Mouse (Mus musculus) hindbrain, embryonic 11.5 days (tissue): ENCODE data around the gene Plscr4. TPM values are rescaled to one million over a fixed set of nuclear protein-coding genes. Genes with fewer than 3 reads are reported as not detected.

Experiments used
- ATAC-seq: fragments of 200-750 bp; cut with Nextera tagmentation; 2 replicates; pipeline ENCODE4 v1.8.0; 2017; ENCODE audit warnings: mild to moderate bottlenecking, moderate TSS enrichment, moderate library complexity; ENCODE audit not compliant: low FRiP score
- DNase-seq: peaks from one replicate; pipeline ENCODE4 v3.0.0-alpha.2; 2015; ENCODE audit warnings: low spot score
- H3K27ac ChIP-seq: fragments of 300-500 bp; sonication (generic); 2 replicates; pipeline ENCODE4 v1.5.1; 2014; ENCODE audit warnings: mild to moderate bottlenecking, low read depth, low read length
- H3K27me3 ChIP-seq: fragments of 300-500 bp; sonication (generic); 2 replicates; pipeline ENCODE4 v1.6.1; 2014; ENCODE audit warnings: mild to moderate bottlenecking, low read length, moderate library complexity, mixed read lengths; ENCODE audit not compliant: control insufficient read depth, insufficient read depth
- H3K36me3 ChIP-seq: fragments of 300-500 bp; sonication (generic); 2 replicates; pipeline ENCODE4 v1.6.1; 2014; ENCODE audit warnings: mild to moderate bottlenecking, low read length, moderate library complexity, mixed read lengths; ENCODE audit not compliant: control insufficient read depth, insufficient read depth
- H3K4me1 ChIP-seq: fragments of 300-500 bp; sonication (generic); replicated peaks from 2 replicates; pipeline ENCODE4 v1.6.1; 2014; ENCODE audit warnings: low read length, mixed read lengths; ENCODE audit not compliant: control insufficient read depth, insufficient read depth
- H3K4me2 ChIP-seq: fragments of 300-500 bp; sonication (generic); replicated peaks from 2 replicates; pipeline ENCODE4 v1.6.1; 2014; ENCODE audit warnings: mild to moderate bottlenecking, low read depth, low read length
- H3K4me3 ChIP-seq: fragments of 300-500 bp; sonication (generic); 2 replicates; pipeline ENCODE4 v1.5.1; 2014; ENCODE audit warnings: low read depth, low read length
- H3K9ac ChIP-seq: fragments of 300-500 bp; sonication (generic); 2 replicates; pipeline ENCODE4 v1.6.1; 2014; ENCODE audit warnings: low read depth, low read length
- H3K9me3 ChIP-seq: fragments of 300-500 bp; sonication (generic); 2 replicates; pipeline ENCODE4 v1.6.1; 2016; ENCODE audit warnings: low read length; ENCODE audit not compliant: control insufficient read depth
- WGBS: fragments of 180-500 bp; shearing (Covaris S2); extraction: QIAGEN DNeasy Blood & Tissue Kit; methylation state at CpG from one replicate; pipeline ENCODE4 v1.1.7; 2014; 5-methylcytosine and 5-hydroxymethylcytosine counted together
- polyA plus RNA-seq: library from polyadenylated mRNA; unstranded; fragments of >200 nt; fragmentation: Nextera tagmentation; extraction: Ambion mirVana; gene quantifications from 2 replicates; pipeline ENCODE4 v1.2.1, GENCODE M21; 2014

Plscr4 gene
- polyA plus RNA-seq, 1 experiment from 2014 or later = 2.1 TPM

- no peak for ATAC-seq
Measured at GRCm38 (mm10) chr9:92530055-92530454, 72.9 kb downstream of the Plscr4 start.

GRCm38 (mm10) chr9:92537735-92538134 lies 80.6 kb downstream of the Plscr4 start:
- no peak overlapping the region for H3K4me2 ChIP-seq
- no peak overlapping the region for H3K27ac ChIP-seq
- ATAC-seq (no peak), DNase-seq (no peak)
- H3K4me1 ChIP-seq = no peaks in the 10 kb centered on the region
- no peaks in the 10 kb centered on the region for H3K9me3 ChIP-seq
- no peak overlapping the region for H3K4me3 ChIP-seq
- WGBS = 79% methylated on average over 6 of the region's 6 CpGs
- no peak overlapping the region for H3K9ac ChIP-seq
- H3K27me3 ChIP-seq = no peaks in the 10 kb centered on the region
- no peaks in the 10 kb centered on the region for H3K36me3 ChIP-seq

More at GRCm38 (mm10) chr9:92530055-92530454, 72.9 kb downstream of the Plscr4 start:
- H3K4me3 ChIP-seq = no peak overlapping the region
- no peaks in the 10 kb centered on the region for H3K36me3 ChIP-seq
- no peak overlapping the region for H3K27ac ChIP-seq
- H3K9ac ChIP-seq = no peak overlapping the region
- no peaks in the 10 kb centered on the region for H3K4me1 ChIP-seq
- no peak for DNase-seq
- 81% methylated on average over 3 of the region's 3 CpGs for WGBS
- H3K27me3 ChIP-seq = no peaks in the 10 kb centered on the region
- H3K4me2 ChIP-seq = no peak overlapping the region
- no peaks in the 10 kb centered on the region for H3K9me3 ChIP-seq

- H3K9me3 ChIP-seq = no peaks in the 10 kb centered on the region
- DNase-seq = no peak
- H3K36me3 ChIP-seq = no peaks in the 10 kb centered on the region
- no peak overlapping the region for H3K27ac ChIP-seq
- no peak overlapping the region for H3K9ac ChIP-seq
- H3K27me3 ChIP-seq = no peaks in the 10 kb centered on the region
- H3K4me2 ChIP-seq = no peak overlapping the region
- no peaks in the 10 kb centered on the region for H3K4me1 ChIP-seq
- WGBS = 59% methylated on average over 6 of the region's 6 CpGs
- no peak overlapping the region for H3K4me3 ChIP-seq
- no peak for ATAC-seq
Measured at GRCm38 (mm10) chr9:92538216-92538615, 81.0 kb downstream of the Plscr4 start.

Other genes with a start within 250 kb of the Plscr4 start
- 26.0 and 27.6 TPM in 2 replicates for gene Plscr1, start 207.6 kb upstream of the Plscr4 start, polyA plus RNA-seq
- 0.71 and 1.4 TPM in 2 replicates for gene Plscr2, start 181.8 kb upstream of the Plscr4 start, polyA plus RNA-seq
- gene 1700057G04Rik, start 148.0 kb upstream of the Plscr4 start, polyA plus RNA-seq = not detected in 2 replicates
- gene Plod2, start 84.8 kb downstream of the Plscr4 start, polyA plus RNA-seq = 36.8 and 40.6 TPM in 2 replicates